In the genomic region with DNA sequence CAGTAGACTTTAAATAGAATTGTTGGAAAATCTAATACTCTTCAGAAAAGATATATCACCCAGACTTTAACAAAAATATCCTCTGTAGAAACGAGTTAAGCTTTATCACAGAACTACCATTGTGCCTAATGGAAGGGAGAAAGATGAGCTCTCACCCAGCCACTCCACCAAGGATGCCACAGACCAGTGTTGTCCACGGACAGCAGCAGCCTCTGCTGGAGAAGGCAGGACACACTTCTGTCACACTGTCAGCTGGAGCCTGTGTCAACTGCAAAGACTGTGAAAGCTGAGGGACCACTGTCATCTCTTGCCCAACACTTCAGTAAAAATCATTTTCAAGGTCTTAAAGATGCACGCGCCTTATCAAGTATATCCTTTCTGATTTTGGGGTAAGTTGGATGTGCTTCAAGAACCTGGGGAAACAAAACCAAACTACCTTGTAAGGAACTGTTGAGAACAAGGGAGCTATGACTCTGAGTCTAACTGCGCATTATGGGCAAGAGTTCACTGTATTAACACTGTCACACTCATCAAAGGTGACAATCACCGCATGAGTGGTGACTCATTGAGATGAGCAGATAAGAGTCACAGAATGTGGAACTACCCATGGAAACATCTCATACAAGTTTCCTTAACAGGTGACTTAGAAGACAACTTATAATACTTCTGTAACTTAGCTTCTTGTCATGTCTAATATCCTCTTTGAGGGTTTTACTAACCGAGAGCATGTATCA, we compare ENCODE assay signal across 8 mouse cellular contexts. TPM values are rescaled to one million over a fixed set of nuclear protein-coding genes. Genes with fewer than 3 reads are reported as not detected.
DNase-seq lines count a peak whose midpoint lies in the region; ATAC-seq and TF ChIP-seq lines count a peak whose summit lies in the region.

No protein-coding gene starts in this region.

- no peaks in the 10 kb centered on the region for H3K79me2 ChIP-seq in liver, adult 2 months (ENCODE audit: control insufficient read depth, insufficient read depth, low read length)

- peak; percentile 29 for DNase-seq in embryo, embryonic 10.5 days (ENCODE audit: low spot score)
- no peak for DNase-seq in embryo, embryonic 9.5 days (ENCODE audit: extremely low spot score)
- DNase-seq in liver, adult 2 months (ENCODE audit: extremely low read depth, low read depth, low spot score): no peak
- DNase-seq in liver: no peak
- DNase-seq in spleen, postnatal 14 days (ENCODE audit: low spot score in 2 of 2): no peak

- no peaks in the 10 kb centered on the region for H3K27me3 ChIP-seq in liver, adult 2 months (ENCODE audit: control insufficient read depth, insufficient read depth, low read length)
- no peaks in the 10 kb centered on the region for H3K27me3 ChIP-seq in midbrain, embryonic 15.5 days (replicated peaks)

- no peak for TF ChIP-seq POLR2A in liver, adult 2 months (IDR thresholded peaks at IDR 0.05; ENCODE audit: extremely low read depth, insufficient read depth, low read length)
- TF ChIP-seq POLR2A in cortical plate, adult 2 months (IDR thresholded peaks at IDR 0.05; ENCODE audit: extremely low read depth, insufficient read depth, low read length): no peak

- H3K36me3 ChIP-seq in liver, adult 2 months (ENCODE audit: control insufficient read depth, insufficient read depth, low read length): no peaks in the 10 kb centered on the region
- H3K36me3 ChIP-seq in midbrain, embryonic 15.5 days (replicated peaks): no peaks in the 10 kb centered on the region

- no peaks in the 10 kb centered on the region for H3K4me1 ChIP-seq in liver, adult 2 months (ENCODE audit: control insufficient read depth, insufficient read depth, low read length)
- no peaks in the 10 kb centered on the region; the same call in 1 of the 2 replicates for H3K4me1 ChIP-seq in cortical plate, adult 2 months (ENCODE audit: control insufficient read depth, insufficient read depth, low read length)
- peaks cover 7% of the 10 kb centered on the region for H3K4me1 ChIP-seq in midbrain, embryonic 15.5 days

- H3K9ac ChIP-seq in liver, adult 2 months (ENCODE audit: low read depth, low read length): no peak overlapping the region
- H3K9ac ChIP-seq in midbrain, embryonic 15.5 days: no peak overlapping the region

- ATAC-seq in midbrain, embryonic 15.5 days (replicated peaks): peak; percentile 92
- no peak for ATAC-seq in erythroid progenitor cell, adult 5-6 weeks (replicated peaks; ENCODE audit: low FRiP score, poor library complexity, severe bottlenecking)

- TF ChIP-seq CTCF in liver, adult 2 months (IDR thresholded peaks at IDR 0.05; ENCODE audit: low read depth, low read length): peak; percentile 22; the same call in 1 of the 2 replicates
- TF ChIP-seq CTCF in cortical plate, adult 2 months (IDR thresholded peaks at IDR 0.05; ENCODE audit: extremely low read depth, insufficient read depth, low read length): peak; percentile 90

- H3K4me2 ChIP-seq in midbrain, embryonic 15.5 days: no peak overlapping the region

- 81% methylated on average over 7 of the region's 7 CpGs for WGBS in liver, adult 2 months
- WGBS in midbrain, embryonic 15.5 days: 83% methylated on average over 7 of the region's 7 CpGs

- H3K4me3 ChIP-seq in liver, adult 2 months (ENCODE audit: insufficient read depth, low read depth, low read length): no peak overlapping the region
- H3K4me3 ChIP-seq in cortical plate, adult 2 months (ENCODE audit: insufficient read depth, low read length): no peak overlapping the region
- H3K4me3 ChIP-seq in midbrain, embryonic 15.5 days: no peak overlapping the region

- no peak overlapping the region for H3K27ac ChIP-seq in liver, adult 2 months (replicated peaks; ENCODE audit: insufficient read depth, low read depth, low read length)
- no peak overlapping the region for H3K27ac ChIP-seq in cortical plate, adult 2 months (ENCODE audit: insufficient read depth, low read length)
- no peak overlapping the region for H3K27ac ChIP-seq in midbrain, embryonic 15.5 days

- no peaks in the 10 kb centered on the region for H3K9me3 ChIP-seq in midbrain, embryonic 15.5 days

RNA-seq across cellular contexts. Expression of a gene that starts 59.8 kb away (rescaled TPM):
- 0.27 and 0.28 TPM in 2 replicates for total RNA-seq in liver, adult 2 months (2014; rRNA removed)
- 0.06 TPM in 1 of 2 replicates, not detected in the other for polyA plus RNA-seq in liver, adult 2 months (2012; rRNA removed)
- polyA plus RNA-seq in cortical plate, adult 2 months (2012; rRNA removed): 2.0 and 2.4 TPM in 2 replicates
- 1.6 and 2.0 TPM in 2 replicates for polyA plus RNA-seq in midbrain, embryonic 15.5 days (2015; fragmentation: Nextera tagmentation; extraction: Ambion mirVana)
- total RNA-seq in erythroid progenitor cell, adult 5-6 weeks (2015; ENCODE audit: low replicate concordance): 4.6 and 6.8 TPM in 2 replicates
- total RNA-seq in erythroid progenitor cell, adult 5-6 weeks (2017; ENCODE audit: low replicate concordance): 1.5 and 11.3 TPM in 2 replicates
